In the genomic region with DNA sequence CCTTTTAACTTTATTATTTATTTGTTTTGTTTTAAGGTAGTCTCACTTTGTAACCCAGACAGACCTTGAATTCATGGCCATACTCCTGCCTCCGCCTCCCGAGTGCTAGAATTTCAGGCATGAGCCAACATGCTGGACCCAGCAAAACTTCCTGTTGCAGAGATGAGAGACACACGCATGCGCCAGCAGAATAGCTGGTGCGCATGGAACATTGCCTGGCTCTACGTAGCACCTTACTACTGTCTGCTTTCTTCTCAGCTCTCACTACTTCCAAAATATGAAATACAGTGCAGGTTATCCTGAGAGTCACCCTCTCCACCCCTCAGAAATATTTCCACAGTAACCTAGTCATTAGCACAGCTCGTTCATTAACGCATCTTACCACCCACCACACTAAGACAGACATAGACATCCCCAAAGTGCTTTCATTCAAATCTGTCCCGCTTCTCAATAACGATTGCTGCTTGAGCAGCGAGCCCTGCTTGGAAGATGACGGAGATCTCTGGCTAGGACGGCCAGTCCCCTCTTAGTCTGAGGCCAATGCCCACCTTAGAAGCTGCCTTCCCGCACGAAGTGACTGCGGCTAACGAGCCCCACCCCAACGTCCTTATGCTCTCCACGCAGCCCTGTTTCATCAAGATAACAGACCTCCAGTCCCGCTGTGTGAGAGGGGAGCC, we compare ENCODE assay signal across 7 mouse cellular contexts.
DNase-seq lines count a peak whose midpoint lies in the region; ATAC-seq lines count a peak whose summit lies in the region.

No protein-coding gene starts in this region.

- peak overlapping the region; percentile 68 for H3K4me3 ChIP-seq in stomach, embryonic 16.5 days (replicated peaks; ENCODE audit: low read length)

- intact Hi-C loops in heart, postnatal 14 days (cut with DNase I), result loop anchor here (1.0 kb wide), 1 partner anchor 193 kb away; no protein-coding TSS in a partner anchor

- peaks cover 8% of the 10 kb centered on the region; the same call in 1 of the 2 replicates for H3K4me1 ChIP-seq in stomach, embryonic 16.5 days (ENCODE audit: control insufficient read depth, insufficient read depth, low read length)

- ATAC-seq in CD4-positive, CD25-positive, alpha-beta regulatory T cell, adult 4 months, result peak; percentile 22
- ATAC-seq in common myeloid progenitor, adult 5-6 weeks (replicated peaks; ENCODE audit: low read depth, poor library complexity, severe bottlenecking), result peak; percentile 45
- ATAC-seq in stomach, embryonic 16.5 days (ENCODE audit: insufficient read depth, low FRiP score), result no peak

- no peaks in the 10 kb centered on the region for H3K36me3 ChIP-seq in stomach, embryonic 16.5 days (ENCODE audit: control insufficient read depth, insufficient read depth, low read length)

- WGBS in stomach, embryonic 16.5 days, result 20% methylated on average over 20 of the region's 20 CpGs

- H3K9ac ChIP-seq in stomach, embryonic 16.5 days (ENCODE audit: low read length), result peak overlapping the region; percentile 85

- H3K9me3 ChIP-seq in stomach, embryonic 16.5 days (replicated peaks; ENCODE audit: control insufficient read depth, low read length), result peaks cover 5% of the 10 kb centered on the region; the same call in 1 of the 2 replicates

- peak overlapping the region; percentile 95 for H3K27ac ChIP-seq in stomach, embryonic 16.5 days (ENCODE audit: low read length)

- no peaks in the 10 kb centered on the region for H3K27me3 ChIP-seq in stomach, embryonic 16.5 days (ENCODE audit: control insufficient read depth, insufficient read depth, low read length)

- DNase-seq in MN1 (ENCODE audit: low spot score), result peak; percentile 32
- DNase-seq in heart, postnatal 14 days, result peak; percentile 19 to 30
- peak; percentile 27 to 48 for DNase-seq in kidney, postnatal 4 days
- peak; percentile 47 for DNase-seq in lung, postnatal 10 days

- peak overlapping the region; percentile 85 for H3K4me2 ChIP-seq in stomach, embryonic 16.5 days (ENCODE audit: low read depth, low read length)
